Mouse (Mus musculus) skeletal muscle tissue, postnatal 0 days (tissue): ENCODE results near the gene ccdc198. TPM values are rescaled to one million over a fixed set of nuclear protein-coding genes. Genes with fewer than 3 reads are reported as not detected.

Source experiments
- polyA plus RNA-seq: library from polyadenylated mRNA; unstranded; fragments of >200 nt; fragmentation: Nextera tagmentation; extraction: Ambion mirVana; gene quantifications from 2 replicates; pipeline ENCODE4 v1.2.1, GENCODE M21; 2015

The ccdc198 gene
- 0.06 TPM in 1 of 2 replicates, not detected in the other for polyA plus RNA-seq

DNA sequence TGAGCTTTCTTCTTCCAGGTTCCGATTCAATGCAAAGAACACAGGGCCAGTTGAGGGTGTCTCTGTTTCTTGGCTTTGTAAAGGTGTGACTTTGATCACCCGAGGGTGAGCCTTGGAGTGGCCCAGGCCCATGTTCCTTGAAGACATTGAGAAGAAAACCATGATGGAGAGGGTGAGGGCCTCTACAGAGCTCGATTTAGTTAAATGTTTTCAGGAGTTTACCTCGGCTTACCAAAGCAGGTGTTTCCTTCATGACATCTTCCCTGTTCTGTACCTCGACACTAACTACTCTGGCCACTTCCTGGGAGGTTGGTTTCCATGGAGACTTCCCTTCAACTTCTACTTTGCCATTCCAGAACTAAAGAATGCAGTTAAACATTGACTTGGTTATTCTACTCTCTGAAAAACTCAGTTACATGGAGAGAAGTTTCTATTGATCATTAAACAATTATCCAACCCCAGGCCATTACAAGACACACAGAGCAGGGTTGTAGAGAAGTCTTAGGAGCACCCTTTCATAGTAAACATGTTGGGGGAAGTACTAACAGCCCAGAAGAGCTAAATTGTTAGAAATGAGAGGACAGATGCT, at the start of gene ccdc198:
Gene ccdc198 (minus strand): TSS at position 349 of the 589 bp plus-strand sequence.

GRCm38 (mm10) chr14:49171867-49172581, 73.2 kb downstream of the ccdc198 start, which contains the start of gene Naa30:
Naa30 (plus strand) TSS chr14:49172226.

Other genes with a start within 250 kb of the ccdc198 start
- gene Ap5m1, start 179.4 kb downstream of the ccdc198 start, polyA plus RNA-seq: 10.5 and 11.9 TPM in 2 replicates
- gene Exoc5, start 178.8 kb downstream of the ccdc198 start, polyA plus RNA-seq: 21.6 and 25.8 TPM in 2 replicates
- 6.2 and 8.8 TPM in 2 replicates for gene Naa30, start 73.2 kb downstream of the ccdc198 start, polyA plus RNA-seq